Mouse (Mus musculus) stomach, adult 2 months (tissue): ENCODE data around the gene Qser1. TPM values are rescaled to one million over a fixed set of nuclear protein-coding genes. Genes with fewer than 3 reads are reported as not detected.

ENCODE experiments used
- polyA plus RNA-seq: library from polyadenylated mRNA; depleted of rRNA; stranded (reverse); fragments of >200 nt; gene quantifications from 2 replicates; pipeline ENCODE4 v1.2.3, GENCODE M21; 2012; rRNA removed

Gene Qser1
- 0.62 and 1.0 TPM in 2 replicates for polyA plus RNA-seq

GRCm38 (mm10) chr2:104816371-104816827 lies at the start of gene Qser1:
Gene Qser1 (minus strand): TSS chr2:104816760.

DNA sequence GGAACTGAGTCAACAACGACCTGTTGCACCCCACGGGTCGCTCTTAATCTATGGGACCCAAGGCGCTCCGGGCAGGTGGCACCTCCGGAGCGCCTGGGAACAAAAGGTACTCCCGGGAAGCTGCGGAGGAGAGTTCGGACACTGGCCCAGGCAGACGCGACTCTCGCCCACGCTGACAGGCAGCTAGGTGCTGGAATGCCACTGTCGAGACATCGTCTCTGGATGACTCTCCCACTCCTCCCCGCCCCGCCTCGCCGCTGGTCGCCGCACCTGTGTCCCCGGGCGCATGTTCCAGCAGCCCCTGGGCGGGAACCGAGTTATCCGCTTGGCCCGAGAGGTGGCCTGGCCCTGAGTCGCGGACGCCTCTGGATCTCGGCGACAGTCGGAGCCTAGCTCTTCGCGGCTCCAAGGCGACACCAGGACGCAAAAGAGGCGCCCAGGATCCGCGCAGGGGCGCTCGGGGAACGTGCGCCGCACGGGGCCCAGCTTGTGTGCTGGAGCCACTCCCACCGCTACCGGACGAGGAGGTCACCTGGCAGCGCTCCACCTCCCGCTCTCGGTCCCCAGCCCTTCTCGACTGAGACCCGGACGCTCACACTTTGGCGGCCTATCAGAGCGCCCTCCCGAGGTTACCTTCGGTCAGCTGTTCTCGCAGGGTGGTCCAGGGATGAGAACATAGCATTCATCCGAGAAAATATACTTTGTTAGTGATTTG lies 32.9 kb upstream of the Qser1 start, which contains the start of gene Prrg4:
Gene Prrg4 (minus strand): TSS at position 601 of the 715 bp plus-strand sequence.

DNA sequence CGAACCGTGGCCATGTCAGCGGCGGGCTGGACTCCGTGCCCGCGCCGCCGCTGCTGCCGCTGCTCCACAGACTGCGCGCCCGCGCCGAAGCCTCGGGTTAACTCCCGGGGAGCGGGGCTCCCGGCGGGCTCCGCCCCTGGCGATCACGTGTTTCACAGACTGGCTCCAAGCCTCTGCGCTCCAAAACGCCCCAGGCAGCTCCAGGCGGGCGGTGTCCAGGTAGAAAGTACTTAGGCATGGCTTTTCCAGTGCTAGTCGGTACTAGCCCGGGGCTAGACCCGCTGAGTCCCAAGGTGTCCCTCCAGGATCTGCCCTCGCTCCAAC lies 73.9 kb downstream of the Qser1 start, which contains the start of gene Depdc7:
Gene Depdc7 (minus strand): TSS at position 138 of the 324 bp plus-strand sequence.

DNA sequence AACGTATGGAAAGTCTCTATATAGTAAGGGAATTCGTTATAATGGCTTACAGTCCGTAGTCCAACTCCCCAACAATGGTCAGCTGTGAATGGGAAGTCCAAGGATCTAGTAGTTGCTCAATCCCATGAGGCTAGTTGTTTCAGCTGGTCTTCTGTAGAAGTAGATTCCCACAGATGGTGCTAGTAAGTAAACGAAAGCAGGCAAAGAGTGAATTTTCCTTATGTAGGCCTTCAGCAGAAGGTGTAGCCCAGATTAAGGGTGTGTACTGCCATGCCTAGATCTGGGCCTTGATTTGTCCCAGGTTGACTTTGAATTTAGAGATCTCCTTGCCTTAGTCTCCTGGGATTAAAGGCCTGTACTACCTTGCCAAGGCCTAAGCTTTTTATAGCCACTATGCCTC lies 100.3 kb downstream of the Qser1 start, which contains the start of gene Pin1rt1:
Gene Pin1rt1 (minus strand): TSS at position 101 of the 400 bp plus-strand sequence.

DNA sequence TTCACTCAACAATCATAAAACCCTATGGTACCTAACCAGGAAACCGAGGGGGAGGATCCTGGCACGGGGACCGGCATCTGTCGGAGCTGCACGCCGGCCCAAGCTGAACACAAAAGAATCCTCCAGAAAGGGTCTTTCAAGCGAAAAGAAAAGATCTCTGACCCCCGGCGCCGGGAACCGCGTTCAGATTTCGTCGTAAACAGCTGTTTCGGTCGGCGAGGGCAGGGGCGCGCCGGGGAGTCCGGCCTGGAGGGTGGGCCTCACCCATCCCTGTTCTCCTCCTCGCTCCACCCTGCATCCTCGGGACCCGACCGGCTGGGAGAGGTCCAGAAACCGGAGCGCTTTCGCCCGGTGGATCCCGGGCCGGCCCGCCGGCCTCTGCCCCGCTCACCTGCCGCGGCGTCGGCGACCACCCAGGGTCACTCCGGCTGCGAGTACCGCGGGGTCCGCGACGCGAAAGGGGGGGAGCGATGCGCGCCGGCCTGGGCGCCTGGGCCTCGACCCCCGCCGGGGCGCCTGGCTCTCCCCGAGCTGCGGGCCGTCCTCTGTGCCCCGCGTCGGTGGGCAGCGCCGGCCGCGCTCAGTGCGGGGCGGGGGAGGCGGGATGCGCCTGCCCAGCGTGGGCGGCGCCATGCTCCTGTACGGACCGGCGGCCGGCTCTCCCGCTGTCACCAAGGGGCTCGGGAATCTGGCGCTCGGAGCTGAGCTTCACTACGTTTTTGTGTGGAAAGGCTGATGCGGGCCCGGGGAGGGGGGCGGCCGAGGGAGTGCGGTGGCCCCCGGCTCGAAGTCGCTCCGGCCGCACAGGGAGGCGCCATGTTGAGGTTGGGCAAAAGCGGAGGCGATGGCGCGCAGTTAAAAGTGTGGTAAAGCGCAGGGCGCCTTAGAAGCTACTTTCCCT lies 104.7 kb downstream of the Qser1 start, which contains the start of gene Tcp11l1:
Gene Tcp11l1 (minus strand): TSS at position 585 of the 901 bp plus-strand sequence.

Other genes with a start within 250 kb of the Qser1 start
- 1.1 and 1.4 TPM in 2 replicates for gene Cstf3, start 226.2 kb downstream of the Qser1 start, polyA plus RNA-seq
- 1.1 and 1.5 TPM in 2 replicates for gene Tcp11l1, start 104.6 kb downstream of the Qser1 start, polyA plus RNA-seq
- gene Pin1rt1, start 100.4 kb downstream of the Qser1 start, polyA plus RNA-seq: not detected in 2 replicates
- 0.30 and 0.59 TPM in 2 replicates for gene Depdc7, start 73.9 kb downstream of the Qser1 start, polyA plus RNA-seq
- 0.40 and 0.67 TPM in 2 replicates for gene Prrg4, start 33.1 kb upstream of the Qser1 start, polyA plus RNA-seq
- not detected in 2 replicates for gene Ccdc73, start 51.0 kb upstream of the Qser1 start, polyA plus RNA-seq
- 3.0 and 3.4 TPM in 2 replicates for gene Eif3m, start 200.3 kb upstream of the Qser1 start, polyA plus RNA-seq